Mouse (Mus musculus) T-helper 2 cell (primary cell): ENCODE data around the gene Hpcal4.

Source experiments
- in situ Hi-C: fragments of 300-600 bp; cut with MboI, MseI; formaldehyde crosslinking; loops from one replicate; pipeline ENCODE4 v1.15.1; 2025; ENCODE audit warnings: high pct_unique_total_duplicates

Hpcal4 gene

DNA sequence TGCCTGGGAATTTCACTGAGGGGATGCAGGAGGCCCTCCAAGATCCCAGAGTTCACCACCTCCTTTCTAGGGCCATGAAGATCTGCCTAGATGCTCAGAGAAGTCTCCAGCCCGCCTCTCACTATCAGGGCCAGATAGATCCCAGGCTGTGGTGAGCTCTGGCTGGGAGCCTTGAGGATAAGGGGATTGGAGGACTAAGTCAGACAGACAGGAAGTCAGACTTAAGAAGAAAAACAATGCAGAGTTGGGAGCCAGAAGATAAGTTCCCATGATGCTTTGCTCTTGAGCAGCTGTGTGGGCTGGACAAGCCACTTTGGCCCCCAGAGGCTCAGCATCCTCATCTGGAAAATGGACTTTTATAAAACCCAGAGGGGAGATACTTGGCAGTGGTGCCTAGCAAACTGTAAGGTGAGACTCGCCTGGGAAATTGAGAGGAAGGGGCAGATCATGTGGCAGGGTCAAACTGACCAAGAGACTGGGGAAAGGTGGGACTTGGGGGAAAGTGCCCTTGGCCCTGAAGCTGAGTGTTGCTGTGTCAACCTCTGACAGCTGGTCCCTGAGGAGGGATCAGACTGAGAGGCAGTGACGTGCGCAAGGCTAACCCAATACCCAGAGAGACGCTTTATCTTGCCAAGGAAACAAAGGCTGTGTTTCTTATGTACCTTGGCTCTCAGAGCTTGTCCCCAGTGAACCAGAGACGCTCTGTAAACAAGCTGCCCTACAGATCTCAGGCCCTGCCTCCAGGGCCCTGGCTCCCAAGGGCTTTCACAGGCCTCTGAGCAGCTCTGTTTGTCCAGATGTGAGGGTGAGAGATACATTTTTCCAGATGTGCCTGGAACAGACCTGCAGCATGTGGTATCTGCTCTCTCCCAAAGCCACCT lies 54.6 kb downstream of the Hpcal4 start:
- in situ Hi-C loops: no loop called here

DNA sequence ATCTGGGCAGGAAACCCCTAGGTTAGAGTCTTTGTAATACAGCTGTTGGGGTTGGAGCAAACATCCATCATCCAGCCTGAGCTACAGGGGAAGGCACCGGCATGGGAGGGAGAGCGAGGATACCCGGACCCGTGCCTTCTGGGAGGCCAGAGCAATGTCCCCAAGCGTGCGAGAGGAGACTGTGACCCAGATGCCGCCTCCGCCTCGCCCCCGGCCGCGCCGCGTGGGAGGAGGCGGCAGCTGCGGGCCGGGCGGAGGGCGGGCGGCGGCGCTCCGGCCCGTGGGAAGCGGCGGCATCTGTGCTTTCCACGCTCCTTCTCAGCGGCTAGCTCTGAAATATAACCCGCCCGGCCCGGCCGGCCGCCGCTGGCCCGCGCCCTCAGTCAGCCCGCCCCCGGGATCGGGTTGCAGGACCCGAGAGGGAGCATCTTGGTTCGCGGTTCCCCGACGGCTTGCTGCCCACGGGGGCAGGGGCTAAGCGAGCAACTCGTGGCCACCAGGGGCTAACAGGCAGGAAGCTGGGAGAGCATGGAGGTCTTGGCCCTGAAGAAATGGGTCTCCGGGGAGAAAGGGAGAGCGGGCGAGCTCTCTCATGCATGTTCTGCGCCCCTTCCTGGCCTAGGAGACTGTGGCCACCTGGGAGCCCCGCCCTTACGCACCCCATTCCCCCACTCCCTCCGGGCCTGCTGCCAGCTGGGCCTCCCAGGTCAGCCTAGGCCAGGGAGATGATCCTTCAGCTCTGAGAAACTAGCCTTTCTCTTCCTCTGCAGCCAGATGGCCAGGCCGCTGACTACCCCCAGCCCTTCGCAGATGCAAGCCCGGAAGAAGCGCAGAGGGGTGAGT lies 56.6 kb downstream of the Hpcal4 start:
- in situ Hi-C loops: no loop called here
